Mouse (Mus musculus) neural tube, embryonic 12.5 days (tissue): ENCODE measurements around the gene Sdccag8. TPM values are rescaled to one million over a fixed set of nuclear protein-coding genes. Genes with fewer than 3 reads are reported as not detected.

Experiments
- ATAC-seq: fragments of 200-750 bp; cut with Nextera tagmentation; 2 replicates; pipeline ENCODE4 v1.8.0; 2017; ENCODE audit warnings: low read depth, mild to moderate bottlenecking, moderate TSS enrichment, moderate library complexity; ENCODE audit not compliant: low FRiP score
- H3K27ac ChIP-seq: fragments of 300-500 bp; sonication (generic); 2 replicates; pipeline ENCODE4 v1.5.1; 2016
- H3K27me3 ChIP-seq: fragments of 300-500 bp; sonication (generic); replicated peaks from 2 replicates; pipeline ENCODE4 v1.6.1; 2016; ENCODE audit warnings: mild to moderate bottlenecking
- H3K36me3 ChIP-seq: fragments of 300-500 bp; sonication (generic); 2 replicates; pipeline ENCODE4 v1.6.1; 2016; ENCODE audit warnings: mild to moderate bottlenecking
- H3K4me1 ChIP-seq: fragments of 300-500 bp; sonication (generic); 2 replicates; pipeline ENCODE4 v1.6.1; 2016
- H3K4me2 ChIP-seq: fragments of 300-500 bp; sonication (generic); replicated peaks from 2 replicates; pipeline ENCODE4 v1.6.1; 2016; ENCODE audit warnings: mild to moderate bottlenecking
- H3K4me3 ChIP-seq: fragments of 300-500 bp; sonication (generic); 2 replicates; pipeline ENCODE4 v1.5.1; 2016
- H3K9ac ChIP-seq: fragments of 300-500 bp; sonication (generic); 2 replicates; pipeline ENCODE4 v1.6.1; 2016; ENCODE audit warnings: mild to moderate bottlenecking
- H3K9me3 ChIP-seq: fragments of 300-500 bp; sonication (generic); 2 replicates; pipeline ENCODE4 v1.6.1; 2016; ENCODE audit warnings: mild to moderate bottlenecking
- WGBS: fragments of 180-500 bp; shearing (Covaris S2); methylation state at CpG from one replicate; pipeline ENCODE4 v1.1.7; 2016; 5-methylcytosine and 5-hydroxymethylcytosine counted together
- polyA plus RNA-seq: library from polyadenylated mRNA; unstranded; fragments of >200 nt; fragmentation: Nextera tagmentation; extraction: Ambion mirVana; gene quantifications from 2 replicates; pipeline ENCODE4 v1.2.1, GENCODE M21; 2016

The Sdccag8 gene
- polyA plus RNA-seq, 1 experiment from 2014 or later = 19.4 TPM

DNA sequence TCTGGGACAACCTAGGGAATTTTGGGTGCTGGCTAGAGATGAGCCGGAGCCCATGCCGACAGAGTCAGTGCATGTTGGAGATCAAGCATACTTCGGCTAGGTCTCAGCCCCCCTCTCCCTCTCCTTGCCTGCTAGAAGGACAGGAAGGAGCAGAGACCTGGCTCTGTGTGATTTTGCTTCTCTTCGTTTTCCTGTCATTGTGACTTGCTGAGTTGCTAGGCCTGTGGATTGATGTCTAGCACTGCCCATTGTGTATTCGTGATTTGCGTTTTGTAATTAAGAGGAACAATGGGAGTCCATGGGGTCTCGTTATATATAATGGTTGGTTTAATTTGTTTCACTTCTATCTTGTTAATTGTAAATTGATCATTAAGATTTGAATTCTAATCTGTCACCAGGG is 137.4 kb downstream of the Sdccag8 start:
- no peak overlapping the region for H3K9ac ChIP-seq
- WGBS = 43% methylated on average over 7 of the region's 7 CpGs
- H3K27me3 ChIP-seq = no peaks in the 10 kb centered on the region
- ATAC-seq = peak; percentile 49; the same call in 1 of the 2 replicates
- H3K36me3 ChIP-seq = 0 out of 2 replicates have a peak, but pooled peaks cover 5% of the 10 kb centered on the region
- H3K9me3 ChIP-seq = no peaks in the 10 kb centered on the region
- H3K27ac ChIP-seq = no peak overlapping the region
- peaks cover 8% of the 10 kb centered on the region; the same call in 1 of the 2 replicates for H3K4me1 ChIP-seq
- no peak overlapping the region for H3K4me2 ChIP-seq
- H3K4me3 ChIP-seq = no peak overlapping the region

DNA sequence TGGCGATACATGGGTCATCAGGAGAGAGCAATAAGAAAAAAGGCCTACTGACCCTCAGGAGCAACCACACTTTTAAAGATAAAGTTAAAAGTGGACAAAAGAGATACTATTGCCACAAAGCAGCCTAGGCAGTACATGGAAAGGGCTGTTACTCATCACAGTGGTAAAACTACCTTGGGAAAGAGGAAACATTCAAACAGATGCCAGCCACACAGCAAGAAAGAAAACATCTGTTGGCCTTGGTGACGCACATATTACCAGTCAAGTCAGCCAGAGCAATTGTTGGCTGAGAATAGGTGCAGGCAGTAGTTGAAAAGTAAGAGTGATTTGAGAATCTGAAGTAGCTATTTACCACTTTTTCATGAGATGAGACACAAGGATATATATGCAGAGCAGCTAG is 143.9 kb downstream of the Sdccag8 start:
- Histone ChIP-seq H3K27me3 (no peaks in the 10 kb centered on the region), H3K27ac (no peak overlapping the region), H3K9me3 (no peaks in the 10 kb centered on the region), H3K4me1 (no peaks in the 10 kb centered on the region), H3K4me3 (no peak overlapping the region), H3K36me3 (0 out of 2 replicates have a peak, but pooled peaks cover 5% of the 10 kb centered on the region), H3K9ac (no peak overlapping the region), H3K4me2 (no peak overlapping the region)
- 84% methylated on average over 2 of the region's 2 CpGs for WGBS
- ATAC-seq = no peak

DNA sequence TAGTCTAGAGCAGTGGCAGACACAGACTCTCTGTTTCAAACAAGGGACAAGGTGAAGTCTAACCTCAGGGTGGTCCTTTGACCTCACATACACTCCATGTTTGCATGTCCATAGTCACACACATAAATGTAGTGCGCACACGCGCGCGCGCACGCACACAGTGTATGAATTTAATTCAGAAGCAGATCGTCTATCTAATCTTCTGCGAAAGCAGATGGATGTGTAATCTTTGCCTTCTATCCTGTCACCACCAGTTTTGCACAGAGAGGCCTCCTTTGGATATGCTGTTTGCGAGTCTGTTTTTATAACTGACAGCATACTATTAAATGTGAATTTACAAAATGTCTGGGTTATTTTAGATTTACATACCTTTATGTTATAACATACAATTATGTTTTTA is 147.3 kb downstream of the Sdccag8 start:
- H3K36me3 ChIP-seq = no peaks in the 10 kb centered on the region
- no peaks in the 10 kb centered on the region for H3K9me3 ChIP-seq
- 97% methylated on average over 10 of the region's 10 CpGs for WGBS
- H3K4me2 ChIP-seq = no peak overlapping the region
- no peak overlapping the region for H3K27ac ChIP-seq
- H3K4me1 ChIP-seq = no peaks in the 10 kb centered on the region
- no peak overlapping the region for H3K4me3 ChIP-seq
- H3K27me3 ChIP-seq = no peaks in the 10 kb centered on the region
- no peak overlapping the region for H3K9ac ChIP-seq
- no peak for ATAC-seq

DNA sequence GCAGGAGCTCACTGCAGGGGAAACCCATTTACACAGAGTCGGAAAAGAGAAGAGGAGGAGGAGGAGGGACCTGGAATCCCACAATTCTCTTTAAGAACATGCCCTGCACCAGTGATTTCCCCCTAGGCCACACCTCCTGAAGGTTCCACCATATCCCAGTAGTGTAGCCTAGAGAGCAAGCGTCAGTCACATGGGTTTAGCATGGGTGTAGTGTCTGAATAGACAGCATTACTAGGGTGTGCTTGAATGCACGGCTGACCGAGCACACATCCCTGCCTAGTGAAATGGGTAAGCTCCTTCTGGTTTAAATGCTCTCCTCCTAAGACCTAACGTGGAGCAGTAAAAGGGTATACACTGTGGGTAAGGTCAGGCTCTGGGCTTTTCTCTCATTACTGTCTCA is 148.4 kb downstream of the Sdccag8 start:
- H3K9me3 ChIP-seq = no peaks in the 10 kb centered on the region
- no peak overlapping the region for H3K9ac ChIP-seq
- H3K27ac ChIP-seq = no peak overlapping the region
- no peak overlapping the region for H3K4me3 ChIP-seq
- 78% methylated on average over 5 of the region's 5 CpGs for WGBS
- no peak for ATAC-seq
- no peak overlapping the region for H3K4me2 ChIP-seq
- no peaks in the 10 kb centered on the region for H3K4me1 ChIP-seq
- no peaks in the 10 kb centered on the region for H3K36me3 ChIP-seq
- H3K27me3 ChIP-seq = no peaks in the 10 kb centered on the region

DNA sequence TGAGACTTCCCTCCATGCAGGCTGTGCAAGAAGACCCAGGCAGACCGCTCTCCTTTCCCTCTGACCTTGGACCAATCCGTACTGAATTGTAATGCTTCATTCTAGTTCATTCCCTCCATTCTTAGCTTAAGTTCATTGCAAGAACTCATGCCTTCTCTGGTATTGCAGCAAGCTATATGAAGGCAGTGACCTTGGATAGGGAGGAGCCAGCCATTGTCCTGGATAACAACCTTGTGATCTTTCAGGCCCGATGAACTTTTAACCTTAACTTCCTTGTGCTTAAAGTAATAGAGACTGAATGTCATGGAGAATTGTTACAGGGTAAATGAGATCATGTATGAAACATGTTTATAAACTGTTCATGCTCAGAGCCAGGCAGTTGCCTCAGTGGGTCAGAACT is 152.8 kb downstream of the Sdccag8 start:
- H3K9me3 ChIP-seq = no peaks in the 10 kb centered on the region
- no peak overlapping the region for H3K4me3 ChIP-seq
- H3K36me3 ChIP-seq = no peaks in the 10 kb centered on the region
- no peak for ATAC-seq
- 79% methylated on average over 3 of the region's 3 CpGs for WGBS
- H3K4me1 ChIP-seq = no peaks in the 10 kb centered on the region
- H3K27ac ChIP-seq = no peak overlapping the region
- H3K9ac ChIP-seq = no peak overlapping the region
- no peak overlapping the region for H3K4me2 ChIP-seq
- H3K27me3 ChIP-seq = no peaks in the 10 kb centered on the region

DNA sequence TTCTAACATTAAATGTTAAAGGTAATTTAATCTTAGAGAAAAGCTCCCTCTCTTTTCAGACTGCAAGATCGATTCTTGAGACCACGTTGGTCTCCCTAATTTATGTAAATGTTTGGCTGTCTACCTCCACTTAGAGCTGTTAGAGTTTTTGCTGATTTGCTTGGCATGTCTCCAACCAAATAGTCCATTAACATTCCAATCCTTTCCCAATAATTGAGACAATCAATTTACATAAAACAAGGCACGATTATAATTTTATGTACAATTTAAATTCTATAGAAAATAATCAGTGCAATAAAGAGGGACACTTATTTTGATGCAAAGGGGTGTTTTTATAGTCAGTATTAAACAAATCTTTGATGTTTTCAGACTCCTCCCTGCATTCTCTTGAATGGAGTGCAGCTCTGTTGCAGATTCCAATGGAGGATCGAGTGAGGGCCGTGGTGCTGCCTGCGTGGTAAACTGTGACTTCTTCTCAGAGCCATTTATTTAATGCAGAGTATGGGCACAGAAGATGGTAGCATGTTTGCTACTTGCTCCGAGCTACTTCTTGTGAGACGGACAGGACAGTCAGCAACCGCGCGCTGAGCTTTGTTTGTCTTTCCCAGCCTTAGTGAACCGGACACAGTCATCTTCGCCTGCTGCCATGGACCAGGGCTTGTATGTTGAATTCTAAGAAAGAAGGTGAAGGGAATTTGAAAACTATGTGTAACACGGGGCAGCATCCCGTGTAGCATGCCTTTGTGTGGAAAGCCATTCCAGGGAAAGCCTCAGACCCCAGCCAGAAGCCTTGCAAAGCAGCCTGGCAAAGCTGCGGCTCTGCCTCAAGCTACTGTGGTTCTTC is 156.4 kb downstream of the Sdccag8 start:
- H3K27me3 ChIP-seq = no peaks in the 10 kb centered on the region
- WGBS = 73% methylated on average over 16 of the region's 16 CpGs
- H3K4me3 ChIP-seq = no peak overlapping the region
- H3K27ac ChIP-seq = no peak overlapping the region
- no peaks in the 10 kb centered on the region for H3K4me1 ChIP-seq
- no peaks in the 10 kb centered on the region for H3K9me3 ChIP-seq
- H3K4me2 ChIP-seq = no peak overlapping the region
- H3K36me3 ChIP-seq = no peaks in the 10 kb centered on the region
- no peak overlapping the region for H3K9ac ChIP-seq
- no peak for ATAC-seq

DNA sequence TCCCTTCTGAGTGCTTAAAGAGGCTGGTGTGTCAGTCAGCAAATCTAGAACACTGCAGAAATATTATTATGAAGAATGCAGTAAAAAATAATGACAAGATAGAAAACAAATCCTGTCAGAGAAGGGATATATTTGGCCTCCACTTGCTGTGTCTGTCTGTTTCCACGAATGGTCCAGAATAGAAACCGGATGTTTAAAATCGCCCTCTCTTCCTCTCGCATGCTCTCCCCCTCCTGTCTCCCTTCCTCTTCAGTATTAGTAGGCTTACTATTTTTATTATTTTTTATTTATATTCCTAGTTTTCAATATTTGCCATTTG is 157.0 kb downstream of the Sdccag8 start:
- H3K4me2 ChIP-seq = no peak overlapping the region
- no peaks in the 10 kb centered on the region for H3K36me3 ChIP-seq
- ATAC-seq = no peak
- H3K4me3 ChIP-seq = no peak overlapping the region
- H3K27ac ChIP-seq = no peak overlapping the region
- H3K27me3 ChIP-seq = no peaks in the 10 kb centered on the region
- 88% methylated on average over 4 of the region's 4 CpGs for WGBS
- H3K4me1 ChIP-seq = no peaks in the 10 kb centered on the region
- no peak overlapping the region for H3K9ac ChIP-seq
- H3K9me3 ChIP-seq = no peaks in the 10 kb centered on the region

DNA sequence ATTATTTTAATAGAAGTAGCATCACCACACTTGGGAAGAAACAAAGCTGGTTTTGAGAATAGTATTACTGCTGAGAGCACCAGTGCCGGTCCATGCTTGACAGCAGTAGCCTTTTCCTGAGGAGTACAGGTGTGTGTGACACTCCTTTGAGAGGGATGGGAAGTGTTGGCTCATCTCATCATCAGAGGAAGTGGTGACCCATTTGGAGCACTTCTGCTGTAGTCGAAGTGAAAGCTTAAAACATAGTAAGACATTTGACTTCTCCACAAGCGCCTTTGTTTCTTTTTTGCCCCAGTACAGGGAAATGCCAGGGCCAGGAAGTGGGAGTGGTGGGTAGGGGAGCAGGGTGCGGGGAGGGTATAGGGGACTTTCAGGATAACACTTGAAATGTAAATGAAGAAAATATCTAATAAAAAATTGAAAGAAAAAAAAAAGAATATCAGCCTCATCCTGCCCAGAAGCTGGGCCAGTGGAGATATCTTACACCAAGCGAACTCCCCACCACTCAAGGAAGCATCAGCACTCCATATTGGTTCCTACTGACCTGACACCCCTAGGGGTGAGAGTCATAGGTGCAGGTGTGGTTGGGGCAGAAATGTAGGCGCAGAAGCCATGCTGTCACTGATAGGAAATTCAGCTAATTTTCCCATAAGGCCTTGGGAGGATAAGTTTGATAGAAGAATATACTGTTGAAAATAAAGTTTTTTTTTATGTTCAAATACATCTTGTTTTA is 159.1 kb downstream of the Sdccag8 start:
- no peak overlapping the region for H3K27ac ChIP-seq
- H3K4me2 ChIP-seq = no peak overlapping the region
- no peaks in the 10 kb centered on the region for H3K4me1 ChIP-seq
- 90% methylated on average over 6 of the region's 6 CpGs for WGBS
- no peaks in the 10 kb centered on the region for H3K27me3 ChIP-seq
- H3K4me3 ChIP-seq = no peak overlapping the region
- no peaks in the 10 kb centered on the region for H3K36me3 ChIP-seq
- no peak overlapping the region for H3K9ac ChIP-seq
- H3K9me3 ChIP-seq = no peaks in the 10 kb centered on the region
- ATAC-seq = no peak

DNA sequence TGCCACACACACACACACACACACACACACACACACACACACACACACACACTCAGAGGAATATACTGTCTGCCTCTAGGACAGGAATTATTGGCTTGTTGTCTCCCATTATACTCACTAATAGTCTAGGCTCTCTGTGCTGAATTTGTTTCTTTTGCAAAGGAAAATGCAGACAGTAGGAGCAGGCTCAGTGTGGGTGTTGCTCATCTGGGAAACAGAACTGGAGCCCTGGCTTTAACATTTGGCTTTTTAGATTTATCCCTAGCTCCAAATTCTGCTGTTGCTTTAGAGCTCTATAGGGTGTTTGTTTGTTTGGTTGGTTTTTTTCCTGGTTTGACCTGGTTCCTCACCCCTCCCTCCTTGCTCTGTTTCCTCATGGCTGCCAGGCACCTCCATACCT is 164.8 kb downstream of the Sdccag8 start:
- Histone ChIP-seq H3K4me1 (no peaks in the 10 kb centered on the region), H3K4me2 (no peak overlapping the region), H3K36me3 (no peaks in the 10 kb centered on the region), H3K27ac (no peak overlapping the region), H3K27me3 (no peaks in the 10 kb centered on the region), H3K9me3 (no peaks in the 10 kb centered on the region), H3K9ac (no peak overlapping the region), H3K4me3 (no peak overlapping the region)
- no peak for ATAC-seq

DNA sequence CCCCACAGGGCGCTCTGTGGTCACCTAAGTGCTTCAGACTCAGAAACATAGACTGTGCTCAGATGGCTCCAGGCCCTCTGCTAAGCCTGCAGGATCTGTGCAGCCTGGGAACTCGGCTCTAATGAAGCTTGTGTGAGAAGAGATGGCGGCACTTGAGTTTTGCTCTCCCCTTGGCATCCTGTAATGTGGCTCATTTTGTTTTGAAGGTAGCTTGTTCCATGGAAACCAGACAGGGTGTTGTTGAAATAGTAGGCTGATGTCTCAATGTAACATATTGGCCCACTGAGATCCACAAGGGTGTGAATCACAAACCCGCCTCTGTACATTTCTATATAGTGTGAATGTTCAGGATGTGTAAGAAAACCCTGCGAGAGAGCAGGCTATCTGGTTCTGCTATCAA is 165.7 kb downstream of the Sdccag8 start:
- H3K9me3 ChIP-seq = no peaks in the 10 kb centered on the region
- H3K27me3 ChIP-seq = no peaks in the 10 kb centered on the region
- H3K4me2 ChIP-seq = no peak overlapping the region
- H3K27ac ChIP-seq = no peak overlapping the region
- H3K36me3 ChIP-seq = no peaks in the 10 kb centered on the region
- no peaks in the 10 kb centered on the region for H3K4me1 ChIP-seq
- H3K4me3 ChIP-seq = no peak overlapping the region
- 86% methylated on average over 5 of the region's 5 CpGs for WGBS
- ATAC-seq = no peak
- H3K9ac ChIP-seq = no peak overlapping the region

DNA sequence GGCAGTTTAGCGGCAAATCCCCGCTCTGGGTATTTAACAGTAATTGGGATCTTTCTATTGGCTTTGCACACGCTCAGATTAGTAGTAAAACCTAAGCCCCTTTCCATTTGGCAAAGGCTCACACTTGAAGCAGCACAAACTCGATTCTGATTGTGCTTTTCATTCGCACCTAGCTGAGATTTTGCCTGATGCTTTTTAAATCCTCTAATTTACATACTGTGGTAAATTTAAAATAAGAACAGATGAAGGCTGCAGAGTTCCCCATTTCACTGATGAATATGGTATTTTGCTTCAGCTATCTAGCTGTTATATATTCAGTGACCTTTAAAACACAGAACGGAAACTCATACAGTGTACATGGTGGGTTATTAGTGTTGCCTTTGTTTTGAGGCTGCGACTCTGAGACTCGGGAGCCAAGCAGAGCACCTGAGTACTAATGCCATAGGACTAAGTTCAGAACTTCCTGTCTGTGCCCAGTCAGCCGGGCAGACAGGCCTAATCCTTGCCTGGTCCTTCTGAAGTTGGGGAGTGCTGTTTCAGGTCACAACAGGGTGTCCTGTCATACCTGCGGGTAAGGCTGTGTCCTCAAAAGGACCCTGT is 166.4 kb downstream of the Sdccag8 start:
- WGBS = 88% methylated on average over 10 of the region's 10 CpGs
- no peak for ATAC-seq
- Histone ChIP-seq H3K27me3 (no peaks in the 10 kb centered on the region), H3K9ac (no peak overlapping the region), H3K27ac (no peak overlapping the region), H3K4me2 (no peak overlapping the region), H3K36me3 (no peaks in the 10 kb centered on the region), H3K4me1 (peaks cover 7% of the 10 kb centered on the region), H3K9me3 (no peaks in the 10 kb centered on the region), H3K4me3 (no peak overlapping the region)

DNA sequence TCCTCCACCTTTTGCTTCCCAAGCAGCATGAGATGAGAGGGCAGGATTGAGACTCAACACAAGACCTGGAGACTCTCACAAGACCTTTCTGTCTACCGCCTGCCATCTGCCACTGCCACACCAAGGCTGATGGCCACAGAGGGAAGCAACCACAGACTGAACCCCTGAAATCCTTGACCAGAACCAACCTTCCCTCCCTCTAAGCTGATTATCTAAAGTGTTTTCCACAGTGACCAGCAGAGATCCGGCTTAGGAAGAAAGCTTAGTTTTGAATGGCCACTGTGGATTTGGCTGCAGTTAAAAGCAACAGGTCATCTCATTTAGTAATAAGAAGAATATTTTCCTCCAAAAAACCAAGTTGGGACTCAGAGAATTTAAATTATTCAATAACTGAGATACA is 167.1 kb downstream of the Sdccag8 start:
- 93% methylated on average over 2 of the region's 2 CpGs for WGBS
- Histone ChIP-seq H3K27ac (no peak overlapping the region), H3K4me1 (peaks cover 13% of the 10 kb centered on the region), H3K36me3 (no peaks in the 10 kb centered on the region), H3K9ac (no peak overlapping the region), H3K9me3 (no peaks in the 10 kb centered on the region), H3K4me3 (no peak overlapping the region), H3K27me3 (no peaks in the 10 kb centered on the region), H3K4me2 (no peak overlapping the region)
- ATAC-seq = no peak
